Mouse (Mus musculus) T-helper 1 cell (primary cell): ENCODE measurements around the gene 1700025G04Rik.

Source experiments
- in situ Hi-C: fragments of 300-600 bp; cut with MboI, MseI; formaldehyde crosslinking; loops from one replicate; pipeline ENCODE4 v1.15.1; 2025; ENCODE audit warnings: high pct_unique_total_duplicates

Gene 1700025G04Rik

DNA sequence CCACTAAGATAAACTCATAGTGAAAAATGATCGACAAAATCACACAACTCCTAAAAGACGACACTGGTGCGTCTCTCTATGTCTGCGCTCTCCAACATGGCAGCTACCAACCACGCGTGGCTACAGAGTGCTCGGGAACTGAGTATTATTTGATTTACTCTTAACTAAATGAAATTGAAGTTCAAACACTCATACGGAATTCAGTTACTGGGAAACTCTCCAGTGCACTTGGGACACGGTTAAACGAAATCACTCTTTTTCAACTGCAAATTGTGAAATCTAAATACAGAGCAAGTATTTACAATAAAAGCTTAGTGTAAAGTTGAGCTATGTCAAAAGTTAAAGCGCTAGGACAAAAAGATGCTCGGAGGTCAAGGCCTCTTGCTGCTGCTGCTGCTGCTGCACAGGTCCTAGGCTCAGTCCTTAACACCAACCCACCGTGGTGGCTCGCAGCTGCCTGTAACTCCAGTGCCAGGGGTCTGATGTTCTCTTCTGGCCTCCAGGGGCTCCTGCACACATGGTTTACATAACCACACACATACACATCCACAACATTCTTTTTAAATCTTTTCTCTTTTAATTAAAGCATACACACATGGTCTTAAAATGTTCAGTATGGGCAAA lies 13.6 kb downstream of the 1700025G04Rik start:
- in situ Hi-C loops: no loop called here

DNA sequence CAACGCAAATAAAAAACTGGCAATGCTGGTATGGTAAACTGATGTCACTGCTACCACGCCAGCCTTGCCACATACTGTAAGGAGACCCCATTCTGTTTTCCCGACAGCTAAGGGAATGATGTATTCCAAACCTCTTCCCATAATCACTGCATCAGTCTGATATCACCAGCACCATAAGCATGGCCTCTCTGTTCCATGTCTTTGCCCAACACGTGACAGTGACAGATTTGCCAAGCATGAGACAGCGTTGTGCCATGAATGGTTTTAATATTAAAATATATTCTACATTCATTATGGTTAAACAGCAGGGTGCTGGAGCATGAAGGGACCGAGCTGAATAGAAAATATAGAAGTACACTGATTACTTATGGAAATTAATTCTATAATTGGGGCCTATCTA lies 14.2 kb downstream of the 1700025G04Rik start:
- in situ Hi-C loops: no loop called here

DNA sequence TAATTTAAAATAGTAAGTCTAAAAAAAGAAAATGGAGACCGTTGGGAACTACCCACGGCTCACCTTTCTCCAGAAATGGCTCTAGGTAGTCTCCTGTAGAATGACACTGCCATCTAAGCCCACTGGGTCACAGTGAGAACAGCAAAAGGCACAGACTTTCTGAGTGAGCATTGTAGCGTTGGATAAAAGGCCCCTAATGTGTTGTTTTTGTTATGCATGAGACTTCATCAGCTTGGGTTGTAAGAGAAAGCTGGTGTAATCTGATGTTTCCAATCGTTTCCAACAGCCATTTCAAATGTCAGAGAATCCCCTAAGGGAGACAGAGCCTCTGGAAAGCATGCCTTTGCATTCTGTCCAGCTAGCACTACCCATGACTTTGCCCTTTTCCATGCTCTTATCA lies 19.5 kb downstream of the 1700025G04Rik start:
- in situ Hi-C loops: no loop called here

- in situ Hi-C loops: no loop called here
These were observed 20.2 kb downstream of the 1700025G04Rik start for GRCm38 (mm10) chr1:152069745-152070144.

DNA sequence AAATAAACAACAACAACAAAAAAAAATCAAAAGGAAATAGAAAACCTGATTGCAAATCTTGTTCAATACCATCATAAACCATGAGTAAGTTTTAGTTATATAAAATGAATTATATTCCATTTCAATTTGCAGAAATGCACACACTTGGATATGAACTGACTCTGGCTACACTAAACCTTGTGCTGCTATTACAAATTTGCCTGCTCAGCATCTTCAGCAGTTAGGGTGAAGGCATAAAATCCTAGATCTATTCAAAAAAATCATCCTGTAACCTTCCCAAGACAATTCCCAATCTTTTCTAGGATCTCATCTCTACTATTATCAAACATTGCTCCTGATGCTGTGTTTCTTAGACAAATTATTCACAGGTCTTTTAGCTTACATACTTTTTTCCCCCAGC lies 22.0 kb downstream of the 1700025G04Rik start:
- in situ Hi-C loops: no loop called here

GRCm38 (mm10) chr1:152065527-152065926 lies 24.4 kb downstream of the 1700025G04Rik start:
- in situ Hi-C loops: no loop called here

DNA sequence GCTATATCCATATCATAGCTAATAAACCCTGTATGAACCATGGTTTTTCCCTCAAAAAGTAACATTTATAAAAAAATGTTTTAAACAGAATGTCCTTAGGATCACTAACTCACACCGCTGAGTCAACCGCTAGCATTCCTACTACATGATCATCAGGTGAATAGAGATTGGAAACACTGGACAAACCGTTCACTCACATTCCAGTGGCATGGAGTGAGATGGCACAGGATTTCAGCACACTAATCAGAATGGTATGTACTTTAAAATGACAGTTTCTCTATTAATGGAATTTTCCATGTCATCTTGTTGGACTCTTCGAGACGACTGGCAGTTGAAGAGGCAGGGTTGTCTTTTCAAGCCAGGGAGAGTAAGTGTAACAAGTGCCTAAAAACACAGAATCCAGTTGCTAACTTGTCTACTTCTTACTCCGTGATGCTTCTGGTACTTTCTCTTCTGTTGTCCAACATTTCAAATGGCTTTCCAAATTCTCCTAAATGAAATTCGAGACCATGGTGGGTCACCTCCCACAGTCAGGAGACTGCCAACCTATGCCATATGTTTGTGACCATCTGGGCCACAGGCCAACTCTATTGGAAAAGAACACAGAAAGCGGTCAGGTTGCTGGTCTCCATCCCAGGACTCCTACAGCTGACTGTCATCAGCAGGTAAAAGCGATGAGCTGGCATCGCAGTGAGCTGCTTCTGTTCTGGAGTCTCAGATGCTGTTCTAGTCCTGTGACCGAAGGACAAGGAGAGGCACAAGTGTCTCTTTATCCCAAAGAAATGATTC lies 26.4 kb downstream of the 1700025G04Rik start:
- in situ Hi-C loops: no loop called here

GRCm38 (mm10) chr1:152061745-152062144 lies 28.2 kb downstream of the 1700025G04Rik start:
- in situ Hi-C loops: no loop called here

DNA sequence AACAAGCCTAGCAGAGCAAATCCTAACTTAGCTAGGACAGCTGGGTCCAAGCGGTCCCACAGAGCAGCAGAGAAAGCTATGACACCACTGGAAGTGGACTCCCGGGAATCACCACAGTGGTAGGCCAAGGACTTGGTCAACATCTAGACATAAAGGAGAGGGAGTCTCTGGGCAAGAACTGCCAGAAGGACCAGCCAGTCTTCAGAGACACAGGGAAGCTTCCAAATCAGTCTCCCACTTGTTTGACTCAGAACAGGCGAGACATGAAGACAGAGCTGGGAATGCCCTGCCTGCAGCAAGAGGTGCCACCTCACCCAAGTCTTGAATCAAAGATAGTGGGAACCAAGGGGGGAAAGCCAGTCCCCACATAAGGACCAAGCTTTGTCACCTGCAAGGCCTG lies 29.7 kb downstream of the 1700025G04Rik start:
- in situ Hi-C loops: no loop called here

- in situ Hi-C loops: no loop called here
These were observed 31.1 kb downstream of the 1700025G04Rik start for GRCm38 (mm10) chr1:152058776-152059175.

DNA sequence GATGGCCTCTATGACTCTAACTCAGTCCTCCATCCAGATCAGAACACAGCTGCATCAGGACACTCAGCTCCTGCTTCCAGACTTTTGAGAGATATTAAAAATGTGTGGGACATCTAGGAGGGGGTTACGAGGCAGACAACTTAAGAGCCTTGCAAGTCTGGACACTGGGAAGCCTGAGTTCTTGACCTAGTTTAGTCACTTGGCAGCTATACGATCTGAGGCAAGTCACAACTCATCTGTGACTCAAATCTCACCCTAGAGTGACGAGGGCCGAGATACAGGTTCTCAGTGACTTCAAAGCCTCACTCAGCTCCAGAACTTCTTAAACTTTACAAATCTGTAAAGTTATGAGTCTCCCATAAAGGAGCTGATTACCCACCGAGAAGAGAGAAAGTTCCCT lies 36.8 kb downstream of the 1700025G04Rik start:
- in situ Hi-C loops: no loop called here

GRCm38 (mm10) chr1:152051858-152052257 lies 38.1 kb downstream of the 1700025G04Rik start:
- in situ Hi-C loops: no loop called here

GRCm38 (mm10) chr1:152050037-152050436 lies 39.9 kb downstream of the 1700025G04Rik start:
- in situ Hi-C loops: no loop called here

GRCm38 (mm10) chr1:152048291-152048690 lies 41.6 kb downstream of the 1700025G04Rik start:
- in situ Hi-C loops: no loop called here

- in situ Hi-C loops: no loop called here
These were observed 42.5 kb downstream of the 1700025G04Rik start for GRCm38 (mm10) chr1:152047416-152047815.

DNA sequence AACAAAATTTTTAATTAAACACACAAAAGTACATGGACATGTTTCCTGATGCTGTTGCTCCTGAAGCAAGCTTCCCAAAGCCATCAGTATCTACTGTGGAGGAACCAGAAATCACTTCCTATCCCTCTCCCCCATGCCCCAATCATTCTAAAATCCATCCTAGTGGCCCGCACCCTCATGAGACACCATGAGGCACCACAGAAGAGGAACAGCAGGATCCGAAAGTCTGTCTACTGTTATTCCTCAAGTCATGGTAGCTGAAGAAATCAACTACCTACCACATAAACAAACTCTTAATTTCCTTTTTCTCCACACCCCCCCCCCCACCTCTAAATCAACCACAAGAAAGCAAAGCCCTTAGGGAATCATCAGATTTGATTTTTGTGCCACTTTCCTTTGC lies 46.5 kb downstream of the 1700025G04Rik start:
- in situ Hi-C loops: no loop called here

DNA sequence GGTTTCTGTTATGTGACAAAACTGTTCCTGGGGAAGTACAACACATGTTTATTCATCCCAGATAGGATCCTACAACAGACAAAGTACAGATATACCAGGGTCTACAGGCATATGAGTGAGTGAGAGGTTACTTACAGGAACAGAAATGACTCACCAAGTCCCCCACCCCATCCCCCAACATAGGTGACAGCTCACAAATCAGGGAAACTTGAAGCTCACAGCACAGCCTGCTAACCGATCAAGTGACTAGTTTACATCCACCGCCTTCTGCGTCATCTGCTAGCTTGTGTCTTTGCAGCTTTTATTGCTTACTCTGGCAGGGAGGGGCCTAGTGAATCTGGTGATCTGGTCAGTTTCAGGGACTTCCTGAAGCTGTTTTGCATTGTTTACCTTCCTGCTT lies 47.5 kb downstream of the 1700025G04Rik start:
- in situ Hi-C loops: no loop called here

DNA sequence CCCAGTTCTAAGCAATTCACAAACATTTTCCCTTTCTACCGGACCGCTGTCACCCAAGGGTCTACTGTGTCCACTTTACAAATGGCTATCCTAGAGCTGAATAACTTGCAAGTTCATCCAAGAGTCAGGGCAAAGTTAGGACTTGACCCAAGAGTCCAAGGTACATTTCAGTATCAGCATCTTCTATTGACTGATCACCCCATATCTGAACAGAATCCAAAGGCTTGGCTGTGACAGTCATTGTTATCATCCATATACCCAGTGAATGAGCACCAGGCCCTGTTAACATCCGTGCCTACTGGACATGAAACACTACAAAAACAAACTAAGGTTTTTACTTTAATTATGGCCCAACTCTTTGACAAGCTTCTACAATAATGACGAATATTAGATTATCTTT lies 48.9 kb downstream of the 1700025G04Rik start:
- in situ Hi-C loops: no loop called here

DNA sequence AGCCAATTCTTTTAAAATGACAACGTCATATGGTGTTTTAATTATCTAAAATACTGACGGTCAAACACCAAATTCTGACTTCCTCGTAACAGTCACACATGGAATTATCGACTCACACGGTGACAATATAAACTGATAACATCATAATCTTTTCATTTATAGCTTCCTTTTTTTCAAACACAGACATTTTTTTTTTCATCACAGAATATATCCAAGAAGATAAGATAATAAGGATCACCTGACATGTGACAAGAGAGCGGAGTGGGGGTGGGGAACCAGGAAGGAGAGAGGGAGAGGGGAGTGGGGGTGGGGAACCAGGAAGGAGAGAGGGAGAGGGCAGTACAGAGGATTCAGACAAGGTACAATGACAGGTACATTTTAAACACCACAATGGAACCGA lies 49.9 kb downstream of the 1700025G04Rik start:
- in situ Hi-C loops: no loop called here

DNA sequence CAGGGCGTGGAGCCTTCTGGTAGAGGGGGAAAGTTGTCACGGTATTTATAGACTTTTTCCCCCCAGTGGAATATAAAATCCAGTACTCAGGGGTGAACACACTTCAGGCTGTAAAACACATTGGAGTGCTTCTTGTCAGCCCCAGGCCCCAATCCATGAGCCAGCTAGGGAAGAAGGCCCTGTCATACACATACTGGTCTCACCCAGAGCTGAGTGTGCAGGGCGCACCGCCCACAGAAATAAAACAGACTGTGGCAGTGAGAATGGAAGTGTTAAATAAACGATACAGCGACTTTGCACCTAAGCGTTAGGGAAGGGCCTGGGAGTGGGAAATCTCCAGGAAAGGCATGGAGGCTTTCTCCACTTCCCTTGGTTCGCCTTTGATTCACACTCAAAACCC lies 50.3 kb downstream of the 1700025G04Rik start:
- in situ Hi-C loops: no loop called here

DNA sequence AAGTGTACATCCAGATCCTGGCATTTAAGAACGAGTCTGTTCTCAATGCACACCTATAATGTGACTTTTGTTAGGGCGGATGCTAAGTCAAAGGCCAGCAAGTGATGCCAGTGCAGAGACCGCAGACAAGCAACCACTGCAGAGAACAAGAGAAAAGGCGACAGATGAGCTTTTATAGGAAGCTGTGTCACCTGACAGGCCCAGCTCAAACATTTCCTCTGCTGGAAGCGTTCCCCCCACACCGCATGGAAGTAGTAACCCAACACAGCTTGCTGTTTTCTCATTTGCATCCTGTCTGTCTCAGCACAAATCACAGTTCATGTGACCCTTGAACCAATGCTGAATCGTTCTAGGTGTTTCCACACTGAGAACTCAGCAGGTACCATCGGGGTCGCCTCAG lies 51.8 kb downstream of the 1700025G04Rik start:
- in situ Hi-C loops: no loop called here

DNA sequence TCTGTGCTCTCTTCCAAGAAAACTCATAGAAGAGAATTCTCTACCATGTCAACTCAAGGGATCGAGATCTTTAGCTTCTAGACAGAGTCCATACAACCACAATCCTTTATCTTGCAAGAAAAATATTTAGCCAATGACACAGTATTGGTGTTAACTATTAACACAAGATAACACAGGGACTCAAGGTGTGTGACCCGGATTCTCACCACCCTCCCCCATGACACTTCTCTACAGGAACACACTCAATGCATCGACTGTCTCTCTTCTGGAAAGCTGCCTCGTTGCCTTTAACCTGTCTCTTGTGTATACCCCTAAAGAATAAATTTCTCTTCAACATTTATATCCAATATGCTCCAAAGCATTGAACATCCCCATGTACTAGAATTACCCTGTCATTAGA lies 52.3 kb downstream of the 1700025G04Rik start:
- in situ Hi-C loops: no loop called here

DNA sequence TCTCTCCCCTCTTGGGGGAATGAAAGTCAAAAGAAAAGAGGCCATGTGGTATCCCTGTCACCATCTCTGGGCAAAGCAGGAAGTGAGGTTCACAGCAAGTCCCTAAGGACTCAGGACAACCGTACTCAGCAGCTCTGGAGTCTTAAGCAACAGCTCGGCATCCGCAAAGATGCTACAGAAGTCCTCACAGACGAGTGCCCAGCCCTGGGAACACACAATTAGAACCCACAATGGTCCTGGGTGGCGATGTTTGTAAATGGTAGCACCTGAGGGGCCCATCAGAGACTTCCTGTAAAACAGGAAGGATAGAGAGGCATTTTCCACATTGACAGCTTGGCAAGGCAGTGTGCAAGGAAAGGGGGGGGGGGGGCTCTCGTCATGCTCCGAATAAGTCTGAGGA lies 55.2 kb downstream of the 1700025G04Rik start:
- in situ Hi-C loops: no loop called here
